Mouse (Mus musculus) right cerebral cortex, postnatal 25 days (tissue): ENCODE data around the gene Bach1.

Experiments used
- DNase-seq: peaks from one replicate; pipeline ENCODE4 v3.0.0; 2022

Gene Bach1

DNA sequence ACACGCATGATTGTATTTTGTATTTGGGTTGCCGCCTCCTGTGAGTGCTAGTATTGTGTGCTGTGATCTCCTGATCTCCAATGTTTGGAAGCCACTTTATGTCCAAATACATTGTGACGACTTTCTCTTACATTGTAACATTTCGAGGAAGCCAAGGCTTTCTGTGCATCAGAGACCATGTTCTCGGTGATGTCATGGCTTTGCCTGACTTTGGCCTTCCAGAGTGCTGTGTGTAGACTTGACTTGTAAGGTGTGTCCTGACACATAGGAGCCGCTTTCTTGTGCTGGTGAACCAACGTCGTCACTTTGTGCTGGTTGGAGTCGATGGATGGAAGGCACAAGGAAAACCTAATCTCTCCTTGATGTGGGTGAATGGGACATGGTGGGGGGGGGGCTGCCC, 15.8 kb downstream of the Bach1 start:
- no peak for DNase-seq

- no peak for DNase-seq
Observed at GRCm38 (mm10) chr16:87715221-87715620, 16.5 kb downstream of the Bach1 start.

DNA sequence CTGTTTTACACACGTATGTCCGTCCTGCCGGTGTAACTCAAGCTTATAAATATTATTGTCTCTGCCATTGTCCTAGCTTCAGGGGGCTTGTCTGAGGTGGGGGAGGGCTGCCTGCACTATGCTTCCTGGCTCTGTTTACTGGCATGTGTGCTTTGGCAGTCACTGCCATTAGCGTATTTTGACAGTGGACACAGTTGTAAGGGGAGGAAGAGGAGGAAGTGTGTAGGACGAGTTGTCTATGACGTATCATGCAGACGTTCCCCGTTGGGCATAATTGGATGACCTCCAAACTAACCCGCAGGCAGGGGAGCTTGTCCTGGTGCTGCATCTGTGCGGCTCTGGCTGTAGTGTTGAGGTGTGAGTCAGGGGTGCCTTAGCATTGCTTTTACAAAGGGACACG, 17.5 kb downstream of the Bach1 start:
- no peak for DNase-seq

GRCm38 (mm10) chr16:87717046-87717660, 18.4 kb downstream of the Bach1 start:
- DNase-seq, result no peak

DNA sequence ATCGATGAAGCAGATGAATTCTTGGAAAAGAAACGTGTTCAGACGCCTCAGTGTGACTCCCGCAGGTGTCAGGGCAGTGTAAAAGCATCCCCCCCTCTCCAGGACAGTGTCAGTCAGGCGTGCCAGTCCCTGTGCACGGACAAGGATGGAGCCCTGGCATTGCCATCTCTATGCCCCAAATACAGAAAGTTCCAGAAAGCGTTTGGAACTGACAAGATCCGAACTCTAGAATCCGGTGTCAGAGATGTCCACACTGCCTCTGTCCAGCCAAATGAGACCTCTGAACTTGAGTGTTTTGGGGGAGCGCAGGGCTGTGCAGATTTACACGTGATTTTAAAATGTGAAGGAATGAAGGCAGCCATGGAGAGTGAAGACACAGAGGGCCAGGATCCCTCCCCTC, 20.3 kb downstream of the Bach1 start:
- DNase-seq, result no peak

DNA sequence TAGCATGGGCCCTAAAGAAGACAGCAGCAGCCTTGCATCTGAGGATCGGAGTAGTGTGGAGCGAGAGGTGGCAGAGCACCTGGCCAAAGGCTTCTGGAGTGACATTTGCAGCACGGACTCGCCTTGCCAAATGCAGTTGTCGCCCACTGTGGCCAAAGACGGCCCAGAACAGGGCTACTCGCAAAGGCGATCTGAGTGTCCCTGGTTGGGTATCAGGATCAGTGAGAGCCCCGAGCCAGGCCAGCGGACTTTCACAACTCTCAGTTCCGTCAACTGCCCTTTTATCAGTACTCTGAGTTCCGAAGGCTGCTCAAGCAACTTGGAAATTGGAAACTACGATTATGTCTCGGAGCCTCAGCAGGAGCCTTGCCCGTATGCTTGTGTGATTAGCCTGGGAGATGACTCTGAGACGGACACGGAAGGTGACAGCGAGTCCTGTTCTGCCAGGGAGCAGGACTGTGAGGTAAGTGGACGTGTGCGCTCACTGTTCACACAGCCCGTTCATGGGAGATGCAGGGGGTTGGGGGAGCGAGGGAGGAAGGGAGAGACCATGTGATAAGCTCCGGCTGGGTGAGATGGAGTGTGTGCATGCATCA, 21.0 kb downstream of the Bach1 start:
- DNase-seq, result no peak

DNA sequence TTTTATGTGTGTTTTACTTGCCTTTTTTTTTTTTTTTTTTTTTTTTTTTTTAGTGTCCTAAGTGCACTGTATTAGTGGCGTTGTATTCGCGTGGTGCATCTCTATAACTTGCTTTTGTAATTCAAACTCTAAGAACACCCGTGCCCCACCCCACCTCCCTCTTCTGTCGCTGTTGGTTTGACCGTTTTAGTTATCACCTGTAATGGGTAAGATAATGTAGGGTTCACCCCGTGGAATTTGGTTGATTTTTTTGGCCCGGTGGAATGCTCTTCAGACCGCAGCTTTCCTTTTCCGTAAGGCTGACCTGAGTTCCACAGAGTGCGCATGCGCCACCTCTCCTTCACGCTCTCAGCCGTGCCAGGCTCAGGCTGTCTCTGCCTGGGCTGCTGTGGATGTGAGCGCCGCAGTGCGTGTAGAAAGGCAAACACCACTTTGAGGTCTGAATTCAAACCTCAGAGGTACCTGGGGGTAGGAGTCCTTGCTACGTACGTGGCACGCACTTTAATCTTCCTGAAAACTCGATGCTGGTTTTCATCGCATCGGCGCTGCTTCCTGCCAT, 22.2 kb downstream of the Bach1 start:
- DNase-seq, result no peak

- no peak for DNase-seq
Observed at GRCm38 (mm10) chr16:87722857-87723256, 24.1 kb downstream of the Bach1 start.

DNA sequence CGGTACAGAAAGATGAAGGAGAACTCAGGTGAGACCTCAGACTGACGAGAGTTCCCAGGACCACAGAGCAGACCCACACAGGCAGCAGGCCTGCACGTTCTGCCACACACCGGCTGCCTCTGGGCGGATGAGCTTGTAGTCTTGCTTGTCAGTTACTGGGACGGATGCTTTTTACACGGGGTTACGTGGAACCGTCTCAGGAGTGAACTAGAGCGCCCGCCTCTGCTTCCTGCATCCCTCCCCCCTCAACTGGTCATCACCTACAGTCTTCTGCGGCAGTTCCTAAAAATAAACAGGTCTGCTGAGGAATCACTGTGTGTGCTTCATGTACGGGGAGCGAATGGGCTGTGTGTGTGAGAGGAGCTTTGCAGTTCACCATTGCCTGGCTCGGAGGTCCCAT, 24.7 kb downstream of the Bach1 start:
- no peak for DNase-seq

DNA sequence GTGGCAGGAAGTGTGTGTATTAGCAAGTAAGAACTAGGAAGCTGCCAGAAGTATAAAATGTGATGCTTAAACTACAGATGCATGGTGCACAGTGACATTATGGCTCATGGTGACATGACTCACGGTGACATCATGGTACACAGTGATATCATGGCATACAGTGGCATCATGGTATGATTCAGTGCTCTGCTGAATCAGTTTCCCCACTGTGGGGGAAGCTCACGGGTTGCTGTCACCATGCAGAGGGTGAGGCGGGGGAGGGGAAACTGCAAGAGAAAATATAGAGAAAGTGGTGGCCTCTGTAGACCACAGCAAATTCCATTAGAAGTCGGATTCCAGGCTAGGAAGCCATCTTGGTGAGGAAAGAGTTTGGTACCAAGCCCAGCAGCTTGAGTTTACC, 26.1 kb downstream of the Bach1 start:
- DNase-seq, result no peak

- no peak for DNase-seq
Observed at GRCm38 (mm10) chr16:87725241-87725640, 26.5 kb downstream of the Bach1 start.

DNA sequence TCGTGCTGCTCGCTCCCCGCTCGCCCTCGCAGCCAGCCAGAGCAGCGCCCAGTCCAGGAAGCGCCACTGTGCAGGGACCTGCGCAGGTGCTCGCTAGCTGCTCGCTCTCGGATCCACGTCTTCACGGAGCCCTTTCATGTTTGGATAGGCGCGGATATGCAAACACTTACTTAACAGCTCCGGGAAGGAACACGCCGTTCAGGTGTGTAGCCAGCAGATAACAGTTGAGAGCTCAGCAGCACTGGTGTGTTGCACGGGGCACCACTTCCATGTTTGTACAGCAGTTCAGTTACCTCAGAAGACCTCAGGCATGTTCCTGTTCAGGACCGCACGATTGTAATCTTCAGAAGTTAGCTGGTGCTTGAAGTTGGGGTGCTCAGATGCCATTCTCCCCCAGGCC, 27.2 kb downstream of the Bach1 start:
- DNase-seq, result no peak

DNA sequence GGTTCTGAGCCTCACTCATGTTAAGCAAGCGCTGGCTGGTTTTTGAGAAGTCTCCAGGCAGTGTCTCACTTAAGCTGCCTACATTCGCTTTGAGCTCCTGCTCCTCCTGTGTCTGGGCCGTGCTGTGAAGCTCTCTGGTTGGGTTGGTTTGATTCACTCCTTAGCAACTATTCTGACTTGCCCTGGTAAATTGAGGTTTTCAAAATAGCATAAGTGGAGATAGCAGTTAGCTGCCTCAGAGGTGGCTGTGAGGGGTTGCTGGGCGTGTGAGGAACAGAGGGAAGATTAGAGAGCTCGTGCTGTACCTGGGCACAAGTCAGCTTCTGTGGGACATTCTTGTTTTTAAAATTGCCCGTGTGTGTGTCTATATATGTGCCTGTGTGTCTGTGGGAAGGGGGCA, 27.6 kb downstream of the Bach1 start:
- no peak for DNase-seq

GRCm38 (mm10) chr16:87727250-87727649, 28.5 kb downstream of the Bach1 start:
- no peak for DNase-seq

DNA sequence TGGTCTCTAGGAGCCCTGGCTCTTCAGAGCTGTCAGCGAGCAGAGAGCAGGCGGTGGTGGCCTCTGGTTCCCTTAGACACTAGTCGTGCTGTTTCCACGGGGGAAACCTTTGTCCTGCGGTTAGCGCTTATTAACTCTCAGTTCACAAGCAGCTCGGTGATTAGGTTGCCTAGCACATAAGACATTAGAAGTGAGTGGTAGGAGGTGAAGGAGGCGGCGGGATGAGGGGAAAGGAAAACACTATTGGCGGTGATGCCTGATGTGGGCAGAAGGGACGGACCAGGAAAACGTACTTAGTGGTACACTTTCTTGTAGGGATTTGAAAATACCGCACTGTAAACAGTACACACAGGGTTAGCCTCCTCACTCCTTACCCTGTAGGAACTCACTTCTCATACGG, 29.2 kb downstream of the Bach1 start:
- DNase-seq, result no peak

DNA sequence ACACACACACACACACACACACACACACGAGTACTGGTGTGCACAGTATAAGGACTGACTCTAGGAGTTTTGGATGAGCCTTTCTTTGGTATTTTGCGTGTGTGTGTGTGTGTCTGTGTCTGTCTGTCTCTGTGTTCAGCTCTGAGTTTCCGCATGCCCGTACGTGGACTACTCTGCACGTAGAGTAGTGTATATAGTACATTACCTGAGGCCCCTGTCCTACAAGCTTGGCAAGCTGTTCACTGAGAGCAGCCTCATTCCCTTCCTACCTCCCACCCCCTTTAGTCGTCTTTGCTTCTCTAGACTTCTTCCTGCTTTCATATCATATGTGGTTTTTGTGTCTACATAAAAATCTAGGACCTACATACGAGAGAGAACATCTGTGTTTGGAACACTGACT, 30.0 kb downstream of the Bach1 start:
- DNase-seq, result no peak

DNA sequence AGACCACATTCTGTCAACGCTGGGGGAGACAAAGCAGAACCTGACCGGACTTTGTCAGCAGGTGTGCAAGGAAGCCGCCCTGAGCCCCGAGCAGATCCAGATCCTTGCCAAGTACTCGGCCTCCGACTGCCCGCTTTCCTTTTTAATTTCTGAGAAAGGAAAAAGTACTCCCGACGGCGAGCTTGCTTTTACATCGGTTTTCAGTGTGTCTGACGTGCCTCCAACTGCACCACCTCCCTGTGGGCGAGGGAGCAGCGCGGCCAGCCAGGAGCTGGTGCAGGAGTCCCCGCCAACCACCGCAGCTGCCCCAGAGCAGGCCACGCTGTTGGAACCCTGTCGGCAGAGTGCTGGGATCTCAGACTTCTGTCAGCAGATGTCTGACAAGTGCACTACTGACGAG, 30.7 kb downstream of the Bach1 start:
- no peak for DNase-seq

GRCm38 (mm10) chr16:87734868-87735381, 36.2 kb downstream of the Bach1 start:
- DNase-seq, result no peak

DNA sequence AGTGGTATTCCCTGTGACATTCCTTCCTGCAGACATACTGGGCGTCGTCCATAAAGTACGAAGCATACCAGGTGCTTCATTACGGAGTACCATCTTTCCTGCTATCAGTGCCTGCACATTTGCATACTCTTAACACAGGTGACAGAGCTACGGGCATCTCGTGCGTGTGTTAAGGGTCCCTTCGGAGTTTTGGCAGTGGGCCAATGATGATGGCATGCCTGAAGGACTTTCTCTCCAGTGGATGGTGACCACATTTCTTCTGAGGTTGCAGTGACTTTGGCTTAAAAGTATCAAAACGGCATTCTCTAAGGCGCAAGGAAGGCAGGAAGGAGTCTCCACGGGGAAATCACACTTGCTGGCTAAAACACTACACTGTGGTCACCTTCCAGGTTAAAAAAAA, 37.4 kb downstream of the Bach1 start:
- no peak for DNase-seq

GRCm38 (mm10) chr16:87737296-87737695, 38.6 kb downstream of the Bach1 start:
- no peak for DNase-seq

- DNase-seq, result no peak
Observed at GRCm38 (mm10) chr16:87737842-87738639, 39.3 kb downstream of the Bach1 start.

- no peak for DNase-seq
Observed at GRCm38 (mm10) chr16:87741034-87741715, 42.4 kb downstream of the Bach1 start.

DNA sequence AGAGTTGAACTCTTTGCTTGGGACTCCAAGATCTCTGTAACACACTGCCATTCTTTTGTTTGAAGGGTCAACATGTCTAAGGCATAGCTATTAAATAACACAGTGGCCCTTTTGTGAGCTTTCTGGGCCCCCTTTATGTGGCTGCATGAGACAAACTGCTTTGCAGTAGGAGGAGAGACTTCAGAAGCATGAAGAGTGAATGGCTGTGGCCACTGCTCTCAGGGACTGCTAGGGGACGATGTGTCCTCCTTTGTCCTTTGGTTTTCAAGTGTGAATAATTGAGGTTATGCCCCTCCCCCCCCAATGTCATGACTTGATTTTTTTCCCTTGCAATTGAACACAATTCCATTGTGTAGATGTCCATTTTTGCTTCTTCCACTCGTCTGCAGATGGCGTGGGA, 44.9 kb downstream of the Bach1 start:
- no peak for DNase-seq
